Comparison of ENCODE assay signal across 12 mouse cellular contexts in genomic region chr1:82124503-82124902, GRCm38 (mm10).
DNase-seq lines count a peak whose midpoint lies in the region; ATAC-seq and TF ChIP-seq lines count a peak whose summit lies in the region.
"Had no signal": no experiment of that assay in that cellular context is flagged by ENCODE, and none has a peak within 500 bp of the region (broad histone marks: within the 10 kb centered on the region; RNA-seq: fewer than 3 reads in every experiment).

No protein-coding gene starts in this region.

- H3K79me2 ChIP-seq in liver, adult 2 months (ENCODE audit: control insufficient read depth, insufficient read depth, low read length) = no peaks in the 10 kb centered on the region

- H3K4me3 ChIP-seq in liver, adult 2 months (ENCODE audit: insufficient read depth, low read depth, low read length) = no peak overlapping the region
- no peak overlapping the region for H3K4me3 ChIP-seq in liver, embryonic 11.5 days (ENCODE audit: low read depth, low read length)
- H3K4me3 ChIP-seq in stomach, embryonic 16.5 days (replicated peaks; ENCODE audit: low read length) = no peak overlapping the region
- no peak overlapping the region for H3K4me3 ChIP-seq in midbrain, embryonic 15.5 days
- H3K4me3 ChIP-seq: forebrain, embryonic 13.5 days; hindbrain, embryonic 15.5 days; left cerebral cortex, adult 2 months had no signal

- H3K27ac ChIP-seq in liver, adult 2 months (replicated peaks; ENCODE audit: insufficient read depth, low read depth, low read length) = no peak overlapping the region
- no peak overlapping the region for H3K27ac ChIP-seq in liver, embryonic 11.5 days (ENCODE audit: low read depth, low read length)
- H3K27ac ChIP-seq in stomach, embryonic 16.5 days (ENCODE audit: low read length) = no peak overlapping the region
- H3K27ac ChIP-seq in midbrain, embryonic 15.5 days = no peak overlapping the region
- H3K27ac ChIP-seq: forebrain, embryonic 13.5 days; hindbrain, embryonic 15.5 days; left cerebral cortex, adult 2 months; macrophage had no signal

- TF ChIP-seq CTCF in liver, adult 2 months (IDR thresholded peaks at IDR 0.05; ENCODE audit: low read depth, low read length) = no peak

- H3K9ac ChIP-seq in liver, adult 2 months (ENCODE audit: low read depth, low read length) = no peak overlapping the region
- no peak overlapping the region for H3K9ac ChIP-seq in liver, embryonic 11.5 days (ENCODE audit: low read depth, low read length)
- no peak overlapping the region for H3K9ac ChIP-seq in stomach, embryonic 16.5 days (ENCODE audit: low read length)
- no peak overlapping the region for H3K9ac ChIP-seq in midbrain, embryonic 15.5 days
- H3K9ac ChIP-seq: forebrain, embryonic 13.5 days; hindbrain, embryonic 15.5 days had no signal

- no peak for ATAC-seq in liver, embryonic 11.5 days (replicated peaks; ENCODE audit: low FRiP score)
- peak; percentile 21; the same call in 1 of the 2 replicates for ATAC-seq in stomach, embryonic 16.5 days (ENCODE audit: insufficient read depth, low FRiP score)
- ATAC-seq in midbrain, embryonic 15.5 days (replicated peaks) = no peak
- ATAC-seq: forebrain, embryonic 13.5 days had no signal

- DNase-seq in adrenal gland, postnatal 14 days = peak; percentile 32
- DNase-seq in adrenal gland, adult 8-10 months = no peak
- peak; percentile 68 for DNase-seq in liver, adult 2 months (ENCODE audit: extremely low read depth, low read depth, low spot score)
- DNase-seq in liver, embryonic 11.5 days (ENCODE audit: low spot score) = no peak
- DNase-seq in kidney, postnatal 36 days = peak; percentile 17 to 50
- DNase-seq in cerebellum, adult 9-11 months = no peak

- H3K4me1 ChIP-seq in liver, adult 2 months (ENCODE audit: control insufficient read depth, insufficient read depth, low read length) = no peaks in the 10 kb centered on the region; the same call in 1 of the 2 replicates
- no peaks in the 10 kb centered on the region for H3K4me1 ChIP-seq in liver, embryonic 11.5 days (replicated peaks; ENCODE audit: control insufficient read depth, insufficient read depth, low read length)
- H3K4me1 ChIP-seq in stomach, embryonic 16.5 days (ENCODE audit: control insufficient read depth, insufficient read depth, low read length) = 0 out of 2 replicates have a peak, but pooled peaks cover 6% of the 10 kb centered on the region
- no peaks in the 10 kb centered on the region; the same call in 1 of the 2 replicates for H3K4me1 ChIP-seq in midbrain, embryonic 15.5 days

- no peaks in the 10 kb centered on the region for H3K27me3 ChIP-seq in liver, adult 2 months (ENCODE audit: control insufficient read depth, insufficient read depth, low read length)
- H3K27me3 ChIP-seq in liver, embryonic 11.5 days (replicated peaks; ENCODE audit: control insufficient read depth, insufficient read depth, low read length) = no peaks in the 10 kb centered on the region
- H3K27me3 ChIP-seq in stomach, embryonic 16.5 days (ENCODE audit: control insufficient read depth, insufficient read depth, low read length) = no peaks in the 10 kb centered on the region
- no peaks in the 10 kb centered on the region for H3K27me3 ChIP-seq in midbrain, embryonic 15.5 days (replicated peaks)
- H3K27me3 ChIP-seq: forebrain, embryonic 13.5 days; hindbrain, embryonic 15.5 days had no signal

- no peaks in the 10 kb centered on the region for H3K36me3 ChIP-seq in liver, adult 2 months (ENCODE audit: control insufficient read depth, insufficient read depth, low read length)
- H3K36me3 ChIP-seq in liver, embryonic 11.5 days (ENCODE audit: control insufficient read depth, insufficient read depth, low read length) = no peaks in the 10 kb centered on the region
- no peaks in the 10 kb centered on the region for H3K36me3 ChIP-seq in stomach, embryonic 16.5 days (ENCODE audit: control insufficient read depth, insufficient read depth, low read length)
- H3K36me3 ChIP-seq in midbrain, embryonic 15.5 days (replicated peaks) = no peaks in the 10 kb centered on the region
- H3K36me3 ChIP-seq: hindbrain, embryonic 15.5 days had no signal

- H3K4me2 ChIP-seq in liver, embryonic 11.5 days = no peak overlapping the region
- H3K4me2 ChIP-seq in stomach, embryonic 16.5 days (ENCODE audit: low read depth, low read length) = no peak overlapping the region
- no peak overlapping the region for H3K4me2 ChIP-seq in midbrain, embryonic 15.5 days
- H3K4me2 ChIP-seq: forebrain, embryonic 13.5 days; hindbrain, embryonic 15.5 days had no signal

- H3K9me3 ChIP-seq in liver, embryonic 11.5 days (ENCODE audit: control insufficient read depth, low read length) = no peaks in the 10 kb centered on the region
- no peaks in the 10 kb centered on the region for H3K9me3 ChIP-seq in stomach, embryonic 16.5 days (replicated peaks; ENCODE audit: control insufficient read depth, low read length)
- no peaks in the 10 kb centered on the region for H3K9me3 ChIP-seq in midbrain, embryonic 15.5 days
- H3K9me3 ChIP-seq: forebrain, embryonic 13.5 days; hindbrain, embryonic 15.5 days had no signal

- TF ChIP-seq POLR2A in liver, adult 2 months (IDR thresholded peaks at IDR 0.05; ENCODE audit: extremely low read depth, insufficient read depth, low read length) = no peak

- WGBS in liver, adult 2 months = 19% methylated on average over 5 of the region's 5 CpGs
- 50% methylated on average over 5 of the region's 5 CpGs for WGBS in liver, embryonic 11.5 days
- WGBS in stomach, embryonic 16.5 days = 28% methylated on average over 5 of the region's 5 CpGs
- WGBS in midbrain, embryonic 15.5 days = 70% methylated on average over 5 of the region's 5 CpGs

Comparison
In these comparisons a context has a peak if more than half of its experiments do, and no peak if none do; other contexts are left out.
1. DNase-seq: peak in adrenal gland, postnatal 14 days (single experiment), liver, adult 2 months (single experiment) and kidney, postnatal 36 days (2 of 2); none in adrenal gland, adult 8-10 months (single experiment), liver, embryonic 11.5 days (single experiment) and cerebellum, adult 9-11 months (single experiment).